Mouse (Mus musculus): ENCODE measurements around the gene Epha4. TPM values are rescaled to one million over a fixed set of nuclear protein-coding genes. Genes with fewer than 3 reads are reported as not detected.

The Epha4 gene
- polyA plus RNA-seq, 1 experiment from 2014 or later = 1.6 TPM

DNA sequence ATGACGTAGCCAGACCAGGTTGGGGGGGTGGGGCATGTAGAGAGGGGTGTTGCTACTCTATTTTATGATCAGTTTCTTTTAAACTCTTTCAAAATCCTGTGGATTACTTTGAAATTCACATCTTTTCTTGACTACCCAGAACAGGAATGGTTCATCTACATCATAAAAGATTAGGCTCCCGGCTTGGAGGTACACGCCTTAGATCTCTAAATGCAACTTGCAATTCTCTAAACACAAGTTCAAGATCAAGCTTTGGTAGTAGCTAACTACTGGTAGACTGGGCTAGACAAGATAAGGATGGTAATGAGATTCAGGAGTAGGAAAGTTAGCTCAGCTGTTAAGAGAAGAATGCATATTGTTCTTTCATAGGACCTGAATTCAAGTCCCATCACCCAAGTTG, 63.3 kb downstream of the Epha4 start:
- Histone ChIP-seq H3K9me3 (replicated peaks) (no peaks in the 10 kb centered on the region), H3K4me2 (no peak overlapping the region), H3K27me3 (replicated peaks) (no peaks in the 10 kb centered on the region), H3K4me1 (no peaks in the 10 kb centered on the region), H3K27ac (no peak overlapping the region), H3K36me3 (no peaks in the 10 kb centered on the region), H3K4me3 (no peak overlapping the region), H3K9ac (no peak overlapping the region)
- ATAC-seq = no peak
- 72% methylated on average over 3 of the region's 3 CpGs for WGBS (ENCODE audit: insufficient replicate concordance)

GRCm38 (mm10) chr1:77450201-77450600, 64.7 kb downstream of the Epha4 start:
- Histone ChIP-seq H3K27me3 (replicated peaks) (no peaks in the 10 kb centered on the region), H3K4me2 (no peak overlapping the region), H3K27ac (no peak overlapping the region), H3K4me3 (no peak overlapping the region), H3K36me3 (no peaks in the 10 kb centered on the region), H3K9me3 (replicated peaks) (no peaks in the 10 kb centered on the region), H3K4me1 (no peaks in the 10 kb centered on the region), H3K9ac (no peak overlapping the region)
- 72% methylated on average over 3 of the region's 3 CpGs for WGBS (ENCODE audit: insufficient replicate concordance)
- no peak for ATAC-seq

DNA sequence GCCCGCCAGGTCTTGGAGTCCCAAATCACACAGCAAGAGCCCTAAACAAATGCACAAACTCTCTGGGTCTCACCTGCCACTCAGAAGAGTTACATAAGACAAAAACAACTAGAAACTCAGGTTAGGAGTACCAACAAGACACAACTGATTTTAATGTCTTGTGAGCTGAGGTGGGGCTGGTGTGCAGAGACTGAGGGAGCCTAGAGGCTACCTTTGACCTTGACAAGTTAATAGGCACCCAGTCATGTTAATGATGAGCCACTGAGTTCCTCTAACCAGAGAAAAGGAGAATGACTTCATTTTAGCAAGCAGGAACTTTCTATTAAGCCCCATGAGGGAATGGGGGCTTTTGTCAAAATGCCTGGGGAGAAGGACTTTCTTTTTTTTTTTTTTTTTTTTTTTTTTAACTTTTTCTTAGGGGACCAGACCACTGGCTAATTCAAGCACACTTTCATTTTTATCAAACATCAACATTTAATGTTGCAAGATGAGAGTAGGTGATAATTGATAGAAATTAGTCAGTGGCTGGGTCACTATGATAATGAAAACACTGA, 67.8 kb downstream of the Epha4 start:
- no peaks in the 10 kb centered on the region for H3K9me3 ChIP-seq (replicated peaks)
- no peak for ATAC-seq
- H3K27ac ChIP-seq = no peak overlapping the region
- no peaks in the 10 kb centered on the region for H3K36me3 ChIP-seq
- no peak overlapping the region for H3K4me3 ChIP-seq
- 57% methylated on average over 1 of the region's 1 CpGs for WGBS (ENCODE audit: insufficient replicate concordance)
- H3K9ac ChIP-seq = no peak overlapping the region
- H3K4me2 ChIP-seq = no peak overlapping the region
- H3K27me3 ChIP-seq (replicated peaks) = no peaks in the 10 kb centered on the region
- no peaks in the 10 kb centered on the region for H3K4me1 ChIP-seq

DNA sequence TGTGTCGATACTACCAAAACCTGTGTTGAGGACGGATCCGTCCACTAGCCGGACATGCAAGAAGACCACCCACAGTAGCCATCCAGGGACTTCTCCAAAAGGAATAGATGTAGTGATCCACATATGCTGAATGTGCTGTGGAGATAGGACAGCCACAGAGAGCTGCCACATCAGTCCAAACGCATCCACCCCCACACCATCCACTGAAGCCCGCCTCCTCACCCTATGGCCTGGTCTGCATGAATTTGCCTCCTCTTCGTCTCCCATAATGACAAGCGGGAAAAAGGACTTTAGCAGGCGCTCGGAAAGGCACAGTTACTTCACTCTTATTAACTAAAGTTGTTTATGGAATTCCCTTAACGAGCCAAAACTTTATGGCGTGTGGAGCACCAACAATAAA, 68.5 kb downstream of the Epha4 start:
- WGBS (ENCODE audit: insufficient replicate concordance) = 70% methylated on average over 12 of the region's 12 CpGs
- no peaks in the 10 kb centered on the region for H3K4me1 ChIP-seq
- H3K9me3 ChIP-seq (replicated peaks) = no peaks in the 10 kb centered on the region
- no peak overlapping the region for H3K9ac ChIP-seq
- H3K4me2 ChIP-seq = no peak overlapping the region
- no peaks in the 10 kb centered on the region for H3K27me3 ChIP-seq (replicated peaks)
- H3K27ac ChIP-seq = no peak overlapping the region
- no peak overlapping the region for H3K4me3 ChIP-seq
- ATAC-seq = no peak
- H3K36me3 ChIP-seq = no peaks in the 10 kb centered on the region

DNA sequence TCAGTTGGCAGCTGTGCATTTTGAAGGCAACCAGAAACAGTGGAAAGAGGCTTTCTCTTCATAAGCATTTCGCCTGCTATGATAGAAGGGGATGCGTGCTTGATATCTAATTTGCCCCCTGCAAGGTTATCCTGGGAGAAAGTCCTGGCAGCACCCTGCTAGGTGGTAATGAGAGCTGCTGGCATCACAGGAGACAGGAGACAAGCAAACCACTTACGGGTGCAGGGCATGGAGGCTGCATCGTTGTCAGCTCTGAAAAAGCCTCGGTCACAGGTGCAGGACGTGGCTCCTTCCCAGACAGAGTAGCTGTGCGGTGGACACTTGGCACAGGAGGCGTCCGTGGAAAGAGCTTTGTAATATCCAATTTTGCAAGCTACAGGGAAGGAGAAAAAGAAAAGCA, 70.2 kb downstream of the Epha4 start:
- H3K9ac ChIP-seq = no peak overlapping the region
- 0 out of 2 replicates have a peak, but pooled peaks cover 4% of the 10 kb centered on the region for H3K27me3 ChIP-seq (replicated peaks)
- H3K4me2 ChIP-seq = no peak overlapping the region
- H3K36me3 ChIP-seq = no peaks in the 10 kb centered on the region
- no peaks in the 10 kb centered on the region for H3K4me1 ChIP-seq
- H3K27ac ChIP-seq = no peak overlapping the region
- 78% methylated on average over 9 of the region's 9 CpGs for WGBS (ENCODE audit: insufficient replicate concordance)
- H3K9me3 ChIP-seq (replicated peaks) = no peaks in the 10 kb centered on the region
- no peak for ATAC-seq
- no peak overlapping the region for H3K4me3 ChIP-seq

DNA sequence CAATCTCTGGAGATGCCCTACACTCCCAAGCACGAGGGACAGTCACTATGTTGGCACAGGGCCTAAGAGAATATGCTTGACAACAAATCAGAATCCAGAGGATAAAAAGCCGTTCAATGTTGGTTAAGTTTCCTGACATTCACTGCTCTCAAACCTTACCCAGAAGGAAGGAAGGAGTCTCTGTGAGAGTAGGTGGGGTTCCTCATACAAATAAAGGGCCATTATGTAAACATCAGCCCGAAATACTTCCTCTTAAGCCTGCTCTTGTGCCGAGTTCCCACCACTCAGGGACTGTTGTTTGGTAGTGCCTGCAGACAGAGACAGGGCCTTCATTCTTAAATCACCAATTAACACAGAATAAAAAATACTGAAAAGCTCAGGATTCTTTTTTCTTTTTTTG, 72.9 kb downstream of the Epha4 start:
- no peaks in the 10 kb centered on the region for H3K36me3 ChIP-seq
- no peak overlapping the region for H3K4me2 ChIP-seq
- WGBS (ENCODE audit: insufficient replicate concordance) = 14% methylated on average over 4 of the region's 4 CpGs
- no peak overlapping the region for H3K27ac ChIP-seq
- no peak for ATAC-seq
- H3K4me3 ChIP-seq = no peak overlapping the region
- no peak overlapping the region for H3K9ac ChIP-seq
- no peaks in the 10 kb centered on the region for H3K4me1 ChIP-seq
- no peaks in the 10 kb centered on the region for H3K9me3 ChIP-seq (replicated peaks)
- 0 out of 2 replicates have a peak, but pooled peaks cover 4% of the 10 kb centered on the region for H3K27me3 ChIP-seq (replicated peaks)

DNA sequence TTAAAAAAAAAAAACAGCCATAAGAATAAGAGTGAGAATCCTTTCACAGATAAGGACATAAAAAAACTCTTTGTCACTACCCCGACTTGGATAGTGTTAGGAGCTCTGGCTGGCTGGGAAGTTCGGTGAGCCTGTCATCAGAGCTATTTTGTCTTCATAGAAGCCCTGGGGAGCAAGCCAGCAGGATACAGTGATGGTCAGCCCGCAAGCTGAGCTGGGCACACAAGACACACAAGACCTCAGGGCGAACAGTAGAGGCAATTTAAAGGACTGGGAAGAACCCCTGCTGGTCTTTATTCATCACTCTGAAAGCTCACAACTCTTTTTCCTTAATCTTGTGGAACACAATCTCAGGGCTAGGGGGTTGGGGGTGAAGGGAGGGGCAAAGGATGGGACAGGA, 73.5 kb downstream of the Epha4 start:
- no peaks in the 10 kb centered on the region for H3K4me1 ChIP-seq
- H3K36me3 ChIP-seq = no peaks in the 10 kb centered on the region
- WGBS (ENCODE audit: insufficient replicate concordance) = 37% methylated on average over 4 of the region's 4 CpGs
- no peak for ATAC-seq
- no peak overlapping the region for H3K4me3 ChIP-seq
- H3K9me3 ChIP-seq (replicated peaks) = no peaks in the 10 kb centered on the region
- no peak overlapping the region for H3K27ac ChIP-seq
- H3K27me3 ChIP-seq (replicated peaks) = 0 out of 2 replicates have a peak, but pooled peaks cover 4% of the 10 kb centered on the region
- H3K9ac ChIP-seq = no peak overlapping the region
- H3K4me2 ChIP-seq = no peak overlapping the region

DNA sequence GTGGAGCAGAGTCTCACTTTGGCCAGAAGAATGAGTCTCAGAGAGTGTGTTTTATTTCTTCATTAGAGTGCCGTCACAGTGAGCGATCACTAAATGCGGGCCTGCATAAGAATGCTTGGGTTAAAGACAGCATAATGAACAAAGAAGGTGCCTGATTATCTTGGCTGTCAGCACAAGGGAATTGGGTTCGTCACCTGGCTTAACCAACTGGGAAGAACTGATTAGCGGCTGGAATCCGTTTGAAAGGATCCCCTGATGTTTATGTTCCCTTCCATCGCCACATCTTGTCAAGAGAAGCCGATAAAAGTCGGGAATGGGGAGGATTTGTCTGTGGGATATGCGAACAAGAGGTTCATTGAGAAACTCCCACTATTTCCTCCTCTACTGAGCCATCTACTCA, 74.4 kb downstream of the Epha4 start:
- no peak overlapping the region for H3K9ac ChIP-seq
- H3K4me1 ChIP-seq = no peaks in the 10 kb centered on the region
- H3K4me3 ChIP-seq = no peak overlapping the region
- H3K27me3 ChIP-seq (replicated peaks) = 0 out of 2 replicates have a peak, but pooled peaks cover 4% of the 10 kb centered on the region
- WGBS (ENCODE audit: insufficient replicate concordance) = 52% methylated on average over 10 of the region's 10 CpGs
- no peak overlapping the region for H3K27ac ChIP-seq
- ATAC-seq = no peak
- no peak overlapping the region for H3K4me2 ChIP-seq
- H3K9me3 ChIP-seq (replicated peaks) = no peaks in the 10 kb centered on the region
- H3K36me3 ChIP-seq = no peaks in the 10 kb centered on the region

DNA sequence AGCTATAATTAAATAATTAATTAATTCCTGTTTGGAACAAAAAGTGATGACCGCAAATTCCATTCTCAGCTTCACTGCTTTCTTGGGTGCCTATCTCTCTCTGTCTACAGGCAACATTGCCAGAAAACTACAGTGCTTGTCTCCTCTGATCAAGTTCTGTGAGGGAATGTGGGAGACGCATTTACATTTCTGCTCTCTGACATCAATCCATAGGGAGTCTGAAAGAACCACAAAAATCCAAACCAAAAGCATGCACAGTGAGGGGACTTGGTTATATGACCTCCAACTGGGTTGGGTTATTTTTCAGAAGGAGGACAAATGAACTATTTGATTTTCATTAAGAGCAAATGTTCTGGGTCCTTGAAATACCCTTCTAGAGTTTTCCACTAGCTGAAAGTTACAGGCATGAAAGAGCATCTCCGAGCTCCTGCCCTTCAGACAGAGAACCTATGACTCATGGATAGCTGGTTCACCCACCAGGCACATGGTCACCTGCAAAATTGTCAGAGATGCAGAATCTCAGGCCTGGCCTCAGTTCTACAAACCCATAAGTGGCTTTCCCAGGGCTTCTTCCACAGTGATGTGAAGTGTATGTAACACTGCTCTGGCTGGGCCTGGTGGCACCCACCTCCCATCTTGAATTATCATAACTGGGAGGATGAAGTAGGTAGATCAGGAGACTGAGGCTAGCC, 75.4 kb downstream of the Epha4 start:
- Histone ChIP-seq H3K4me2 (no peak overlapping the region), H3K27me3 (replicated peaks) (0 out of 2 replicates have a peak, but pooled peaks cover 4% of the 10 kb centered on the region), H3K9me3 (replicated peaks) (no peaks in the 10 kb centered on the region), H3K4me3 (no peak overlapping the region), H3K27ac (no peak overlapping the region), H3K9ac (no peak overlapping the region), H3K4me1 (peaks cover 5% of the 10 kb centered on the region), H3K36me3 (no peaks in the 10 kb centered on the region)
- 78% methylated on average over 3 of the region's 3 CpGs for WGBS (ENCODE audit: insufficient replicate concordance)
- no peak for ATAC-seq

GRCm38 (mm10) chr1:77438639-77439038, 76.2 kb downstream of the Epha4 start:
- 42% methylated on average over 4 of the region's 4 CpGs for WGBS (ENCODE audit: insufficient replicate concordance)
- Histone ChIP-seq H3K4me3 (no peak overlapping the region), H3K27me3 (replicated peaks) (0 out of 2 replicates have a peak, but pooled peaks cover 4% of the 10 kb centered on the region), H3K4me1 (peaks cover 5% of the 10 kb centered on the region), H3K36me3 (no peaks in the 10 kb centered on the region), H3K9ac (no peak overlapping the region), H3K4me2 (no peak overlapping the region), H3K9me3 (replicated peaks) (no peaks in the 10 kb centered on the region), H3K27ac (no peak overlapping the region)
- ATAC-seq = no peak

DNA sequence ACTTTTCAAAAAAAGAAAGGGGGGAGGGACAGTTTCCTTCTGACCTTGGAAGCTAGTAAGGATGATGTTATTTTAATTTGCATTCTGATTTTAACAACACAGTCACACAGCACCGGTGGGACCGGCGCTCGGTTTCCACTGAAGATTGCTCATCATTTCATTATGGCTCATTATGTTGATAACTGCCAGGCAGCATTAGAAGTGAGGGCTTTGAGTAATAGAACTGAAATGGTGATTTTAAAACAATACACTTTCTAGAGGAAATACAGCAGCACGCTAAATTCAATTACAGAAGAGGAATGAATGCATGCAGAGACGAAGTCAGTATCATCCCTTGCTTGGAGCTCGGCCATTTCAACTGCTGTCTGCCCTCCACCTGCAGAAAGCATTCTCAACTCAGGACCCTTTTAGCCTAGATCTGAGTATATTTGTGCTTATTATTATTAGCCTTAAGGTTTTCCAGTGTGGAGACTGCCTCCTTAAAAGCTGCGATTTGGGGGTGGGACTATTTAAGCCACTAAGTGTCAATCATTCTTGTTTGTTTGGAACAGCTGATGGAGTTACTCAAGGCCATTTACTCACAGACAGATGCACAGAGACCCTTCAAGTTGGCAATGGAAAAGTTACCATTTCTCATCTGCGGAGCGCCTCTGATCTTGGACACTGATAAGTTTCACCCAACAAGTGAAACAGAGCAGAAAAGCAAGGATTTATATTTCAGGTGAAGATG, 76.8 kb downstream of the Epha4 start:
- ATAC-seq = no peak
- WGBS (ENCODE audit: insufficient replicate concordance) = 75% methylated on average over 10 of the region's 10 CpGs
- Histone ChIP-seq H3K4me2 (no peak overlapping the region), H3K27me3 (replicated peaks) (0 out of 2 replicates have a peak, but pooled peaks cover 4% of the 10 kb centered on the region), H3K4me1 (peaks cover 5% of the 10 kb centered on the region), H3K9ac (no peak overlapping the region), H3K27ac (no peak overlapping the region), H3K9me3 (replicated peaks) (no peaks in the 10 kb centered on the region), H3K4me3 (no peak overlapping the region), H3K36me3 (no peaks in the 10 kb centered on the region)

DNA sequence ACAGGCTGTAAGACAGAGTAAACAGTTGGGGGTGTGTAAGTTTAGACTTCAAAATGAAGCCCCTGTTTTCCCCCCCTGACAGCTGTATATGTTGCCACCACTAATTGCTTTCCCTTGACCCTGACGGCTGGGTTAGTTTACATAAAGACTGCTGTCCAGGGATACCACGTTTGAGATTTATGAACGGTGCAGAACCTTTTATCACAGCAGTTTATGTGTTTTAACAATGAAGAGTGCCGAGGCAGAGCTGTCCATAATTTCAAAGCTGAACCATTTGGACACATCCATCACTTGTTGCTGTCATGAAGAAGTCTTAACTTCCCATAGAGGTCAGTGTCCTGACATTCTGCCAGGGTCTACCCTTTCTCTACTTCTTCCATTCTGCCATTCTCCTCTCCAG, 79.8 kb downstream of the Epha4 start:
- ATAC-seq = no peak
- Histone ChIP-seq H3K27me3 (replicated peaks) (no peaks in the 10 kb centered on the region), H3K36me3 (no peaks in the 10 kb centered on the region), H3K9ac (no peak overlapping the region), H3K4me2 (no peak overlapping the region), H3K27ac (no peak overlapping the region), H3K9me3 (replicated peaks) (no peaks in the 10 kb centered on the region), H3K4me3 (no peak overlapping the region), H3K4me1 (peaks cover 5% of the 10 kb centered on the region)
- WGBS (ENCODE audit: insufficient replicate concordance) = 44% methylated on average over 4 of the region's 4 CpGs
